Mouse (Mus musculus) gastrocnemius, adult 2 months (tissue): ENCODE results near the gene Pdzd3. TPM values are rescaled to one million over a fixed set of nuclear protein-coding genes. Genes with fewer than 3 reads are reported as not detected.

ENCODE experiments used
- DNase-seq: peaks from one replicate; pipeline ENCODE4 v3.0.0; 2022
- H3K27ac ChIP-seq: fragments of 200-600 bp; 2 replicates; pipeline ENCODE4 v1.8.1; 2022; ENCODE audit warnings: mild to moderate bottlenecking
- H3K4me3 ChIP-seq: fragments of 200-600 bp; 2 replicates; pipeline ENCODE4 v1.8.1; 2022; ENCODE audit warnings: mild to moderate bottlenecking, moderate library complexity
- CTCF ChIP-seq: fragments of 200-600 bp; IDR thresholded peaks from 2 replicates; pipeline ENCODE4 v1.8.1; 2022; ENCODE audit warnings: antibody characterized with exemption, mild to moderate bottlenecking, moderate library complexity
- intact Hi-C: fragments of 180-260 bp; cut with DNase I; formaldehyde crosslinking; loops from one replicate; pipeline ENCODE4 v1.15.1; 2025
- total RNA-seq, 2 experiments: library from RNA; stranded (reverse); gene quantifications; 2 replicates each; pipeline ENCODE4 v1.2.3; 2021

Pdzd3 gene
- total RNA-seq, 2 experiments from 2014 or later = 0.97 to 1.6 TPM

- no peak overlapping the region for H3K4me3 ChIP-seq
- no peak overlapping the region for H3K27ac ChIP-seq
- intact Hi-C loops = no loop called here
- no peak for TF ChIP-seq CTCF
- DNase-seq = no peak
Measured at GRCm38 (mm10) chr9:44243621-44244020, 7.7 kb downstream of the Pdzd3 start.

- intact Hi-C loops = no loop called here
- Histone ChIP-seq H3K27ac (no peak overlapping the region), H3K4me3 (no peak overlapping the region)
- no peak for DNase-seq
- TF ChIP-seq CTCF = no peak
Measured at GRCm38 (mm10) chr9:44241418-44241817, 9.9 kb downstream of the Pdzd3 start.

GRCm38 (mm10) chr9:44240911-44241310 lies 10.4 kb downstream of the Pdzd3 start:
- TF ChIP-seq CTCF = no peak
- intact Hi-C loops = no loop called here
- Histone ChIP-seq H3K27ac (no peak overlapping the region), H3K4me3 (no peak overlapping the region)
- DNase-seq = no peak

GRCm38 (mm10) chr9:44240399-44240798 lies 10.9 kb downstream of the Pdzd3 start, which contains the start of gene Ccdc153:
Ccdc153 (plus strand) TSS chr9:44240676.
- no peak within 1 kb of the TSS for H3K4me3 ChIP-seq
- TF ChIP-seq CTCF = no peak
- intact Hi-C loops = no loop called here
- no peak within 1 kb of the TSS for H3K27ac ChIP-seq
- no peak for DNase-seq

- peak; percentile 94 for TF ChIP-seq CTCF
- peak; percentile 61 for DNase-seq
- H3K27ac ChIP-seq = no peak overlapping the region
- intact Hi-C loops = loop anchor here (1.0 to 10.0 kb wide), 3 partner anchors 30 to 255 kb away; no protein-coding TSS in a partner anchor
- no peak overlapping the region for H3K4me3 ChIP-seq
Measured at GRCm38 (mm10) chr9:44239447-44239846, 11.8 kb downstream of the Pdzd3 start.

GRCm38 (mm10) chr9:44238501-44239190 lies 12.6 kb downstream of the Pdzd3 start:
- intact Hi-C loops = loop anchor here (1.0 to 10.0 kb wide), 3 partner anchors 31 to 254 kb away; no protein-coding TSS in a partner anchor
- H3K4me3 ChIP-seq = no peak overlapping the region
- no peak overlapping the region for H3K27ac ChIP-seq
- DNase-seq = no peak
- TF ChIP-seq CTCF = no peak

GRCm38 (mm10) chr9:44237128-44237527 lies 14.1 kb downstream of the Pdzd3 start:
- DNase-seq = no peak
- no peak overlapping the region for H3K4me3 ChIP-seq
- TF ChIP-seq CTCF = no peak
- no peak overlapping the region for H3K27ac ChIP-seq
- intact Hi-C loops = loop anchor here (10.0 kb wide), 2 partner anchors 62 to 252 kb away; no protein-coding TSS in a partner anchor

GRCm38 (mm10) chr9:44236601-44237000 lies 14.7 kb downstream of the Pdzd3 start:
- no peak for DNase-seq
- no peak for TF ChIP-seq CTCF
- Histone ChIP-seq H3K4me3 (no peak overlapping the region), H3K27ac (no peak overlapping the region)
- intact Hi-C loops = loop anchor here (10.0 kb wide), 2 partner anchors 62 to 252 kb away; no protein-coding TSS in a partner anchor

GRCm38 (mm10) chr9:44234479-44235427 lies 16.5 kb downstream of the Pdzd3 start:
- intact Hi-C loops = loop anchor here (10.0 kb wide), 2 partner anchors 60 to 250 kb away; no protein-coding TSS in a partner anchor
- no peak for TF ChIP-seq CTCF
- peak; percentile 67 for DNase-seq
- peak overlapping the region; percentile 92 for H3K27ac ChIP-seq
- peak overlapping the region; percentile 99 for H3K4me3 ChIP-seq

- peak; percentile 98 for DNase-seq
- TF ChIP-seq CTCF = peak; percentile 97
- intact Hi-C loops = loop anchor here (10.0 kb wide), 2 partner anchors 59 to 249 kb away; no protein-coding TSS in a partner anchor
- H3K4me3 ChIP-seq = peak within 1 kb of the TSS; percentile 99
- peak within 1 kb of the TSS; percentile 92 for H3K27ac ChIP-seq
Measured at GRCm38 (mm10) chr9:44233802-44234478, 17.3 kb downstream of the Pdzd3 start, which contains the start of gene Cbl. Cbl (minus strand) TSS chr9:44234049.

GRCm38 (mm10) chr9:44233021-44233801 lies 18.1 kb downstream of the Pdzd3 start:
- Histone ChIP-seq H3K27ac (peak overlapping the region; percentile 92), H3K4me3 (peak overlapping the region; percentile 99)
- no peak for DNase-seq
- no peak for TF ChIP-seq CTCF
- intact Hi-C loops = loop anchor here (10.0 kb wide), 2 partner anchors 58 to 248 kb away; no protein-coding TSS in a partner anchor
